Mouse (Mus musculus) layer of hippocampus, postnatal 36 days (tissue): ENCODE results near the gene Stat2. TPM values are rescaled to one million over a fixed set of nuclear protein-coding genes. Genes with fewer than 3 reads are reported as not detected.

Source experiments
- total RNA-seq, 2 experiments: library from RNA; stranded (reverse); gene quantifications; 2 replicates each; pipeline ENCODE4 v1.2.3; 2021

Stat2 gene
- total RNA-seq, 2 experiments from 2014 or later: 30.6 to 36.0 TPM

Other genes with a start within 250 kb of the Stat2 start
- gene Naca, start 235.0 kb upstream of the Stat2 start, total RNA-seq: 100 to 1,000 TPM; 338 to 342 TPM
- gene Ptges3, start 211.6 kb upstream of the Stat2 start, total RNA-seq: 100 to 1,000 TPM; 155 to 157 TPM
- 1,000 to 10,000 TPM; 1,628 to 1,744 TPM for gene Atp5b, start 187.3 kb upstream of the Stat2 start, total RNA-seq
- gene Baz2a, start 179.0 kb upstream of the Stat2 start, total RNA-seq: 10 to 100 TPM; 39.9 to 46.8 TPM
- gene Rbms2, start 90.3 kb upstream of the Stat2 start, total RNA-seq: 10 to 100 TPM; 12.8 to 13.7 TPM
- gene Gls2, start 76.1 kb upstream of the Stat2 start, total RNA-seq: 10 to 100 TPM; 21.1 to 23.2 TPM
- 10 to 100 TPM in 1 of 2 experiments, 1 to 10 TPM in 1; 7.1 to 10.2 TPM for gene Spryd4, start 58.8 kb upstream of the Stat2 start, total RNA-seq
- gene Mip, start 44.7 kb upstream of the Stat2 start, total RNA-seq: not detected
- gene Timeless, start 38.5 kb upstream of the Stat2 start, total RNA-seq: 1 to 10 TPM; 7.8 to 8.4 TPM
- not detected for gene Apon, start 16.5 kb upstream of the Stat2 start, total RNA-seq
- gene Apof, start 1.9 kb upstream of the Stat2 start, total RNA-seq: not detected
- gene Il23a, start 28.2 kb downstream of the Stat2 start, total RNA-seq: under 1 TPM in 1 of 2 experiments, not detected in 1; 0.38 TPM
- gene Pan2, start 32.8 kb downstream of the Stat2 start, total RNA-seq: 10 to 100 TPM; 14.0 to 16.7 TPM
- gene Cnpy2, start 51.9 kb downstream of the Stat2 start, total RNA-seq: 10 to 100 TPM; 82.9 to 86.1 TPM
- 100 to 1,000 TPM; 224 to 234 TPM for gene Cs, start 67.2 kb downstream of the Stat2 start, total RNA-seq
- 10 to 100 TPM; 51.2 to 52.8 TPM for gene Coq10a, start 98.4 kb downstream of the Stat2 start, total RNA-seq
- gene Ankrd52, start 106.6 kb downstream of the Stat2 start, total RNA-seq: 10 to 100 TPM; 55.6 to 59.6 TPM
- gene Slc39a5, start 130.7 kb downstream of the Stat2 start, total RNA-seq: not detected
- gene Nabp2, start 140.9 kb downstream of the Stat2 start, total RNA-seq: 10 to 100 TPM; 91.6 to 92.0 TPM
- 10 to 100 TPM; 74.4 to 76.3 TPM for gene Rnf41, start 141.1 kb downstream of the Stat2 start, total RNA-seq
- gene Smarcc2, start 188.7 kb downstream of the Stat2 start, total RNA-seq: 100 to 1,000 TPM; 226 to 234 TPM
- 100 to 1,000 TPM; 520 to 569 TPM for gene Myl6, start 223.6 kb downstream of the Stat2 start, total RNA-seq
- gene Myl6b, start 228.1 kb downstream of the Stat2 start, total RNA-seq: 10 to 100 TPM; 16.2 to 19.3 TPM